Mouse (Mus musculus): ENCODE results near the gene Tigd3. TPM values are rescaled to one million over a fixed set of nuclear protein-coding genes. Genes with fewer than 3 reads are reported as not detected.

Gene Tigd3
- total and polyA plus RNA-seq, 2 experiments from 2014 or later = 0.85 to 3.3 TPM

GRCm38 (mm10) chr19:5935266-5935665 lies 41.3 kb upstream of the Tigd3 start:
- peaks cover 27% of the 10 kb centered on the region for H3K4me1 ChIP-seq (ENCODE audit: control insufficient read depth, insufficient read depth)
- ATAC-seq (ENCODE audit: insufficient read depth, low read depth) (peak; percentile 82), DNase-seq (ENCODE audit: low spot score) (peak; percentile 68)
- H3K4me2 ChIP-seq (ENCODE audit: low read depth, low read length) = no peak overlapping the region
- H3K9me3 ChIP-seq (replicated peaks; ENCODE audit: control insufficient read depth, low read length) = no peaks in the 10 kb centered on the region
- H3K27me3 ChIP-seq (ENCODE audit: control insufficient read depth, insufficient read depth, low read length) = no peaks in the 10 kb centered on the region
- WGBS = 5% methylated on average over 3 of the region's 3 CpGs
- H3K9ac ChIP-seq (replicated peaks; ENCODE audit: low read depth, low read length) = no peak overlapping the region
- H3K4me3 ChIP-seq (ENCODE audit: low read depth, low read length) = no peak overlapping the region
- H3K27ac ChIP-seq (ENCODE audit: low read depth) = peak overlapping the region; percentile 64
- H3K36me3 ChIP-seq (replicated peaks; ENCODE audit: control insufficient read depth, insufficient read depth, low read length) = no peaks in the 10 kb centered on the region
- TF ChIP-seq EP300 (IDR thresholded peaks at IDR 0.05; ENCODE audit: low read depth) (no peak), CTCF (IDR thresholded peaks at IDR 0.05; ENCODE audit: low read depth) (no peak)

- Histone ChIP-seq H3K9me3 (replicated peaks; ENCODE audit: control insufficient read depth, low read length) (no peaks in the 10 kb centered on the region), H3K9ac (replicated peaks; ENCODE audit: low read depth, low read length) (no peak overlapping the region), H3K4me3 (ENCODE audit: low read depth, low read length) (no peak overlapping the region), H3K36me3 (replicated peaks; ENCODE audit: control insufficient read depth, insufficient read depth, low read length) (no peaks in the 10 kb centered on the region), H3K4me2 (ENCODE audit: low read depth, low read length) (no peak overlapping the region), H3K27me3 (ENCODE audit: control insufficient read depth, insufficient read depth, low read length) (no peaks in the 10 kb centered on the region), H3K27ac (ENCODE audit: low read depth) (peak overlapping the region; percentile 73), H3K4me1 (ENCODE audit: control insufficient read depth, insufficient read depth) (peaks cover 9% of the 10 kb centered on the region; the same call in 1 of the 2 replicates)
- DNase-seq (ENCODE audit: low spot score) (peak; percentile 41), ATAC-seq (ENCODE audit: insufficient read depth, low read depth) (peak; percentile 42)
- TF ChIP-seq CTCF (IDR thresholded peaks at IDR 0.05; ENCODE audit: low read depth) (no peak), EP300 (IDR thresholded peaks at IDR 0.05; ENCODE audit: low read depth) (0 out of 2 replicates have a peak, but pooled peaks have one; percentile 31)
- WGBS = 45% methylated on average over 14 of the region's 14 CpGs
Measured at GRCm38 (mm10) chr19:5929634-5930596, 36.0 kb upstream of the Tigd3 start.

- H3K27ac ChIP-seq (ENCODE audit: low read depth) = peak overlapping the region; percentile 73; the same call in 1 of the 2 replicates
- 59% methylated on average over 3 of the region's 3 CpGs for WGBS
- no peak overlapping the region for H3K9ac ChIP-seq (replicated peaks; ENCODE audit: low read depth, low read length)
- no peak for ATAC-seq (ENCODE audit: insufficient read depth, low read depth)
- TF ChIP-seq EP300 (IDR thresholded peaks at IDR 0.05; ENCODE audit: low read depth) (no peak), CTCF (IDR thresholded peaks at IDR 0.05; ENCODE audit: low read depth) (no peak)
- H3K27me3 ChIP-seq (ENCODE audit: control insufficient read depth, insufficient read depth, low read length) = no peaks in the 10 kb centered on the region
- H3K36me3 ChIP-seq (replicated peaks; ENCODE audit: control insufficient read depth, insufficient read depth, low read length) = no peaks in the 10 kb centered on the region
- DNase-seq (ENCODE audit: low spot score) = no peak
- H3K4me1 ChIP-seq (ENCODE audit: control insufficient read depth, insufficient read depth) = peaks cover 9% of the 10 kb centered on the region; the same call in 1 of the 2 replicates
- no peak overlapping the region for H3K4me3 ChIP-seq (ENCODE audit: low read depth, low read length)
- H3K9me3 ChIP-seq (replicated peaks; ENCODE audit: control insufficient read depth, low read length) = no peaks in the 10 kb centered on the region
- no peak overlapping the region for H3K4me2 ChIP-seq (ENCODE audit: low read depth, low read length)
Measured at GRCm38 (mm10) chr19:5928546-5928945, 34.6 kb upstream of the Tigd3 start.

- TF ChIP-seq CTCF (IDR thresholded peaks at IDR 0.05; ENCODE audit: low read depth) = no peak
- no peak for TF ChIP-seq EP300 (IDR thresholded peaks at IDR 0.05; ENCODE audit: low read depth)
Measured at GRCm38 (mm10) chr19:5928104-5928503, 34.2 kb upstream of the Tigd3 start.

GRCm38 (mm10) chr19:5927532-5927931 lies 33.6 kb upstream of the Tigd3 start:
- no peaks in the 10 kb centered on the region for H3K27me3 ChIP-seq (ENCODE audit: control insufficient read depth, insufficient read depth, low read length)
- peaks cover 9% of the 10 kb centered on the region; the same call in 1 of the 2 replicates for H3K4me1 ChIP-seq (ENCODE audit: control insufficient read depth, insufficient read depth)
- 83% methylated on average over 8 of the region's 8 CpGs for WGBS
- TF ChIP-seq EP300 (IDR thresholded peaks at IDR 0.05; ENCODE audit: low read depth) = no peak
- no peak for TF ChIP-seq CTCF (IDR thresholded peaks at IDR 0.05; ENCODE audit: low read depth)
- H3K4me2 ChIP-seq (ENCODE audit: low read depth, low read length) = no peak overlapping the region
- no peak for DNase-seq (ENCODE audit: low spot score)
- H3K27ac ChIP-seq (ENCODE audit: low read depth) = no peak overlapping the region; the same call in 1 of the 2 replicates
- no peak overlapping the region for H3K9ac ChIP-seq (replicated peaks; ENCODE audit: low read depth, low read length)
- H3K36me3 ChIP-seq (replicated peaks; ENCODE audit: control insufficient read depth, insufficient read depth, low read length) = no peaks in the 10 kb centered on the region
- no peak overlapping the region for H3K4me3 ChIP-seq (ENCODE audit: low read depth, low read length)
- no peaks in the 10 kb centered on the region for H3K9me3 ChIP-seq (replicated peaks; ENCODE audit: control insufficient read depth, low read length)
- ATAC-seq (ENCODE audit: insufficient read depth, low read depth) = no peak

More at GRCm38 (mm10) chr19:5928104-5928503, 34.2 kb upstream of the Tigd3 start:
- Histone ChIP-seq H3K9ac (replicated peaks; ENCODE audit: low read depth, low read length) (no peak overlapping the region), H3K4me3 (ENCODE audit: low read depth, low read length) (no peak overlapping the region), H3K4me2 (ENCODE audit: low read depth, low read length) (no peak overlapping the region), H3K27ac (ENCODE audit: low read depth) (no peak overlapping the region), H3K9me3 (replicated peaks; ENCODE audit: control insufficient read depth, low read length) (no peaks in the 10 kb centered on the region), H3K27me3 (ENCODE audit: control insufficient read depth, insufficient read depth, low read length) (no peaks in the 10 kb centered on the region), H3K36me3 (replicated peaks; ENCODE audit: control insufficient read depth, insufficient read depth, low read length) (no peaks in the 10 kb centered on the region), H3K4me1 (ENCODE audit: control insufficient read depth, insufficient read depth) (peaks cover 9% of the 10 kb centered on the region; the same call in 1 of the 2 replicates)
- ATAC-seq (ENCODE audit: insufficient read depth, low read depth) (no peak), DNase-seq (ENCODE audit: low spot score) (no peak)
- 70% methylated on average over 6 of the region's 6 CpGs for WGBS
